Comparison of ENCODE assay signal across 9 mouse cellular contexts in genomic region chr8:117339296-117339957, GRCm38 (mm10).
DNase-seq lines count a peak whose midpoint lies in the region; ATAC-seq and TF ChIP-seq lines count a peak whose summit lies in the region.
"Had no signal": no experiment of that assay in that cellular context is flagged by ENCODE, and none has a peak within 500 bp of the region (broad histone marks: within the 10 kb centered on the region; RNA-seq: fewer than 3 reads in every experiment).

No protein-coding gene starts in this region.

- peak overlapping the region; percentile 29 for H3K4me3 ChIP-seq in gastrocnemius, adult 2 months
- no peak overlapping the region for H3K4me3 ChIP-seq in ES-Bruce4 (ENCODE audit: low read depth, low read length)
- no peak overlapping the region for H3K4me3 ChIP-seq in heart, embryonic 10.5 days
- H3K4me3 ChIP-seq in limb, embryonic 13.5 days = no peak overlapping the region
- H3K4me3 ChIP-seq: limb, embryonic 15.5 days had no signal

- no peak for ATAC-seq in limb, embryonic 13.5 days (ENCODE audit: low FRiP score, low read depth)

- peak; percentile 76; the same call in 1 of the 2 replicates for TF ChIP-seq EP300 in ES-Bruce4 (IDR thresholded peaks at IDR 0.05; ENCODE audit: insufficient read depth, low read depth, low read length)

- TF ChIP-seq POLR2A in ES-Bruce4 (IDR thresholded peaks at IDR 0.05; ENCODE audit: insufficient read depth, low read length) = no peak

- no peaks in the 10 kb centered on the region for H3K36me3 ChIP-seq in ES-Bruce4 (ENCODE audit: control insufficient read depth, insufficient read depth, low read length, poor library complexity, severe bottlenecking)
- no peaks in the 10 kb centered on the region for H3K36me3 ChIP-seq in heart, embryonic 10.5 days
- H3K36me3 ChIP-seq in limb, embryonic 13.5 days = no peaks in the 10 kb centered on the region
- H3K36me3 ChIP-seq: limb, embryonic 15.5 days had no signal

- TF ChIP-seq CTCF in gastrocnemius, adult 2 months (IDR thresholded peaks at IDR 0.05) = no peak
- TF ChIP-seq CTCF in ES-Bruce4 (IDR thresholded peaks at IDR 0.05; ENCODE audit: low read depth, low read length) = no peak

- peak overlapping the region; percentile 67 for H3K27ac ChIP-seq in gastrocnemius, adult 2 months
- H3K27ac ChIP-seq in ES-Bruce4 (ENCODE audit: insufficient read depth, low read length) = peak overlapping the region; percentile 34; the same call in 1 of the 2 replicates
- H3K27ac ChIP-seq in heart, embryonic 10.5 days = 0 out of 2 replicates have a peak overlapping the region, but pooled peaks have one; percentile 33
- H3K27ac ChIP-seq in limb, embryonic 13.5 days = peak overlapping the region; percentile 6; the same call in 1 of the 2 replicates
- H3K27ac ChIP-seq: limb, embryonic 15.5 days had no signal

- intact Hi-C loops in gastrocnemius, adult 2 months (cut with DNase I) = no loop called here

- no peaks in the 10 kb centered on the region for H3K27me3 ChIP-seq in ES-Bruce4 (ENCODE audit: control insufficient read depth, insufficient read depth, low read length, poor library complexity, severe bottlenecking)
- H3K27me3 ChIP-seq in heart, embryonic 10.5 days (ENCODE audit: insufficient read depth, poor library complexity, severe bottlenecking) = no peaks in the 10 kb centered on the region
- H3K27me3 ChIP-seq in limb, embryonic 13.5 days = no peaks in the 10 kb centered on the region
- H3K27me3 ChIP-seq: limb, embryonic 15.5 days had no signal

- H3K9ac ChIP-seq in ES-Bruce4 (ENCODE audit: low read depth, poor library complexity, severe bottlenecking) = no peak overlapping the region
- no peak overlapping the region for H3K9ac ChIP-seq in limb, embryonic 13.5 days
- H3K9ac ChIP-seq: limb, embryonic 15.5 days had no signal

- no peak overlapping the region for H3K4me2 ChIP-seq in limb, embryonic 13.5 days (replicated peaks)
- H3K4me2 ChIP-seq: limb, embryonic 15.5 days had no signal

- no peaks in the 10 kb centered on the region for H3K9me3 ChIP-seq in ES-Bruce4 (replicated peaks; ENCODE audit: control insufficient read depth, insufficient read depth, low read length, poor library complexity, severe bottlenecking)
- no peaks in the 10 kb centered on the region for H3K9me3 ChIP-seq in heart, embryonic 10.5 days
- H3K9me3 ChIP-seq in limb, embryonic 13.5 days = no peaks in the 10 kb centered on the region
- H3K9me3 ChIP-seq: limb, embryonic 15.5 days had no signal

- DNase-seq in gastrocnemius, adult 2 months = no peak
- DNase-seq in gastrocnemius, postnatal 4 days (ENCODE audit: low spot score in 2 of 2) = no peak
- no peak for DNase-seq in heart, embryonic 10.5 days (ENCODE audit: low spot score)
- no peak for DNase-seq in yolk sac, embryonic 10.5 days (ENCODE audit: low spot score)
- DNase-seq in urinary bladder, postnatal 10 days (ENCODE audit: low spot score) = no peak
- no peak for DNase-seq in cerebellum, adult 9-11 months

- 30% methylated on average over 19 of the region's 19 CpGs for WGBS in heart, embryonic 10.5 days
- 31% methylated on average over 19 of the region's 19 CpGs for WGBS in limb, embryonic 13.5 days

- peaks cover 35% of the 10 kb centered on the region for H3K4me1 ChIP-seq in ES-Bruce4 (ENCODE audit: control insufficient read depth, insufficient read depth, low read length)
- peaks cover 62% of the 10 kb centered on the region for H3K4me1 ChIP-seq in heart, embryonic 10.5 days
- H3K4me1 ChIP-seq in limb, embryonic 13.5 days = peaks cover 50% of the 10 kb centered on the region

Comparison
In these comparisons a context has a peak if more than half of its experiments do, and no peak if none do; other contexts are left out.
1. H3K27ac ChIP-seq: peak in every context shown above with its lines; median percentile 67 in gastrocnemius, adult 2 months; 34 in ES-Bruce4; 33 in heart, embryonic 10.5 days; 6 in limb, embryonic 13.5 days.